Mouse (Mus musculus): ENCODE results near the gene Ptprm. TPM values are rescaled to one million over a fixed set of nuclear protein-coding genes. Genes with fewer than 3 reads are reported as not detected.
A peak's percentile ranks its signal among the peaks of the same experiment; 100 is the strongest.

Gene Ptprm
- polyA plus RNA-seq, 1 experiment = 34.2 TPM

DNA sequence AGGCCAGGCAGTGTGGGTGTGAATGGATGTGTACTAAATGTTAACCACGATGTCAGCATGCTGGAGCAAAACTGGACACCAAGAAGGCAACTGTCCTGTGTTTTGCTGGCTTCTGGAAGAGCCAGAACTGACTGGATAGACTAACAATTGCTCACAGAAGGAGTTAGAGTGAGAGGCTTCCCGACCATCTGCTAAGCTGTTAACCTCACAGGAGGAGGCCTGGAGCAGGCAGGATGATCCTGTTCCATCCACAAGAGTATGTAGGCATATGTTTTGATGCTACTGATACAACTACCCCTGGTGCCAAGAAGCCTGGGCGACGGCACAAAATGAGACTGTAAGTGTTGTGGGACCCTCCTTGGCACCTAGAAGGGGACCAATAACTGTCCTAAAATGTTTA lies 444.4 kb downstream of the Ptprm start:
- DNase-seq = peak; percentile 81 to 93
- no peak overlapping the region for H3K27ac ChIP-seq (ENCODE audit: insufficient read depth, low read length)
- TF ChIP-seq POLR2A (IDR thresholded peaks at IDR 0.05; ENCODE audit: borderline replicate concordance, insufficient read depth, low read length) = no peak
- TF ChIP-seq CTCF (IDR thresholded peaks at IDR 0.05; ENCODE audit: borderline replicate concordance, insufficient read depth, low read depth, low read length) = no peak
- no peak overlapping the region for H3K4me3 ChIP-seq (replicated peaks; ENCODE audit: insufficient read depth, low read depth, low read length)
- 18% methylated on average over 4 of the region's 4 CpGs for WGBS
- no peaks in the 10 kb centered on the region; the same call in 1 of the 2 replicates for H3K27me3 ChIP-seq (ENCODE audit: control insufficient read depth, insufficient read depth, low read length)
- no peaks in the 10 kb centered on the region for H3K4me1 ChIP-seq (ENCODE audit: control insufficient read depth, insufficient read depth, low read length)

DNA sequence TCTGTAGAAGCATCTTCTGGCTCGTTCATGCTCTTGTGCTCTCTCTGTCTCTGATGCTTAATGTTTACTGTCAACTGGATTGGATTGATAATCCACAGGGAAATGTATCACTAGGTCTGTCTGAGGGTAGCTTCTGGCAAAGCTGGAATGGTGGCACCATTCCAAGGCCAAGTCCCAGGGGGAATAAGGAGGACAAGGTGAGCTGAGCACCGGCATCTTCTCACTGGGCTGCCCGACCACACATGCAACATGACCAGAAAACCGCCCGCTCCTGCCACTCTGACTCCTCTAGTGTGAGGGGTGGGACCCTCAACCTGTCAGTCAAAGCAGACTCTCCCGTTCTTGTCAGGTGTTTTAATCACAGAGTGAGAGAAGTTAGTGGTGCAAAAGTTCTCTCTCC lies 445.3 kb downstream of the Ptprm start:
- no peaks in the 10 kb centered on the region for H3K4me1 ChIP-seq (ENCODE audit: control insufficient read depth, insufficient read depth, low read length)
- no peak overlapping the region for H3K27ac ChIP-seq (ENCODE audit: insufficient read depth, low read length)
- DNase-seq = peak; percentile 6 to 22
- WGBS = 67% methylated on average over 6 of the region's 6 CpGs
- no peak overlapping the region for H3K4me3 ChIP-seq (replicated peaks; ENCODE audit: insufficient read depth, low read depth, low read length)
- H3K27me3 ChIP-seq (ENCODE audit: control insufficient read depth, insufficient read depth, low read length) = no peaks in the 10 kb centered on the region; the same call in 1 of the 2 replicates
- TF ChIP-seq CTCF (IDR thresholded peaks at IDR 0.05; ENCODE audit: borderline replicate concordance, insufficient read depth, low read depth, low read length) (no peak), POLR2A (IDR thresholded peaks at IDR 0.05; ENCODE audit: borderline replicate concordance, insufficient read depth, low read length) (no peak)

DNA sequence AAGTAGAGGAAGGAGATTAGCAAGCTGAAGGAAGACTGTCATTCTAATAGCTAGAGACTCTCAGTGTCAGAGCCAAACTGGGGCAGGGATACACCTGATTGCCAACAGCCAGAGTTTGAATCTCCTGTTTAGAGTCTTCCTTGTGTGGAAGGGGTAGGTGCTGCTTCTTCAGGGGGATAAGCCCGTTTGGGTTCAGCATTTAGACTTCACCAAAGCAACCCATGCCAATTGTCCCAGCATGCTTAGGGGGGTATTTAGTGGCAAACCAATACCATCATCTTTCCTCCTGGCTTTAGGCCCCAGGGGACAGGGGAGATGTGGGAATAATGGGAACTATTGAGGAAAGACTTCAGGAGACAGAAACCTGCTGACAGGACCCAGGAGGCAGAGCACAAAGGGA lies 460.1 kb downstream of the Ptprm start:
- WGBS = 68% methylated on average over 1 of the region's 1 CpGs
- Histone ChIP-seq H3K27me3 (ENCODE audit: control insufficient read depth, insufficient read depth, low read length) (no peaks in the 10 kb centered on the region), H3K27ac (ENCODE audit: insufficient read depth, low read length) (no peak overlapping the region), H3K4me1 (ENCODE audit: control insufficient read depth, insufficient read depth, low read length) (no peaks in the 10 kb centered on the region), H3K4me3 (replicated peaks; ENCODE audit: insufficient read depth, low read depth, low read length) (no peak overlapping the region)
- no peak for DNase-seq
- TF ChIP-seq CTCF (IDR thresholded peaks at IDR 0.05; ENCODE audit: borderline replicate concordance, insufficient read depth, low read depth, low read length) = no peak
- no peak for TF ChIP-seq POLR2A (IDR thresholded peaks at IDR 0.05; ENCODE audit: borderline replicate concordance, insufficient read depth, low read length)

GRCm38 (mm10) chr17:66891916-66892315 lies 462.3 kb downstream of the Ptprm start:
- Histone ChIP-seq H3K27ac (ENCODE audit: insufficient read depth, low read length) (no peak overlapping the region), H3K27me3 (ENCODE audit: control insufficient read depth, insufficient read depth, low read length) (no peaks in the 10 kb centered on the region), H3K4me1 (ENCODE audit: control insufficient read depth, insufficient read depth, low read length) (no peaks in the 10 kb centered on the region), H3K4me3 (replicated peaks; ENCODE audit: insufficient read depth, low read depth, low read length) (no peak overlapping the region)
- no peak for DNase-seq
- 97% methylated on average over 6 of the region's 6 CpGs for WGBS
- TF ChIP-seq POLR2A (IDR thresholded peaks at IDR 0.05; ENCODE audit: borderline replicate concordance, insufficient read depth, low read length) (no peak), CTCF (IDR thresholded peaks at IDR 0.05; ENCODE audit: borderline replicate concordance, insufficient read depth, low read depth, low read length) (no peak)

GRCm38 (mm10) chr17:66891067-66891862 lies 463.0 kb downstream of the Ptprm start:
- WGBS = 75% methylated on average over 13 of the region's 13 CpGs
- no peak overlapping the region for H3K4me3 ChIP-seq (replicated peaks; ENCODE audit: insufficient read depth, low read depth, low read length)
- H3K27ac ChIP-seq (ENCODE audit: insufficient read depth, low read length) = no peak overlapping the region
- no peaks in the 10 kb centered on the region for H3K27me3 ChIP-seq (ENCODE audit: control insufficient read depth, insufficient read depth, low read length)
- TF ChIP-seq CTCF (IDR thresholded peaks at IDR 0.05; ENCODE audit: borderline replicate concordance, insufficient read depth, low read depth, low read length) (no peak), POLR2A (IDR thresholded peaks at IDR 0.05; ENCODE audit: borderline replicate concordance, insufficient read depth, low read length) (no peak)
- no peaks in the 10 kb centered on the region for H3K4me1 ChIP-seq (ENCODE audit: control insufficient read depth, insufficient read depth, low read length)
- no peak for DNase-seq

DNA sequence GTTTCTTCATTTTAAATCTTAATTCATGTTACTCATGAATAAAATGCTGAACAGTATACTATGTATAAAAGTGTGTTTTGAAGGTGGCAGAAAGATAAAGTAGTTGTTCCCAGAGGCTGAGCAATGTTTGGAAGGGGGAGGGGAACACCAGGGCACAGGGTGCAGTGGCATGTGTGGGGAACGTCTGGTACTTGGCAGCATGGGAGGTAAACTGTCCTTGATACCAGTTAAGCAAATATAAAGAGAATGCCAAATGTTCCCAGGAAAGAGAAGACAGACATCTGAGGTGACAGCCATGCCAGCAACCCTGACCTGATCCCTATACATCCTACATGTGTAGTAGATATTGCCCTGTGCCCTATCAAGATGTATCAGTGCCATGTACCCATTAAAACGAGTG lies 472.0 kb downstream of the Ptprm start:
- Histone ChIP-seq H3K27me3 (ENCODE audit: control insufficient read depth, insufficient read depth, low read length) (no peaks in the 10 kb centered on the region), H3K4me1 (ENCODE audit: control insufficient read depth, insufficient read depth, low read length) (no peaks in the 10 kb centered on the region), H3K4me3 (replicated peaks; ENCODE audit: insufficient read depth, low read depth, low read length) (no peak overlapping the region), H3K27ac (ENCODE audit: insufficient read depth, low read length) (no peak overlapping the region)
- no peak for DNase-seq
- 52% methylated on average over 2 of the region's 2 CpGs for WGBS
- no peak for TF ChIP-seq CTCF (IDR thresholded peaks at IDR 0.05; ENCODE audit: borderline replicate concordance, insufficient read depth, low read depth, low read length)
- TF ChIP-seq POLR2A (IDR thresholded peaks at IDR 0.05; ENCODE audit: borderline replicate concordance, insufficient read depth, low read length) = no peak

- no peaks in the 10 kb centered on the region for H3K27me3 ChIP-seq (ENCODE audit: control insufficient read depth, insufficient read depth, low read length)
- 95% methylated on average over 9 of the region's 9 CpGs for WGBS
- H3K4me3 ChIP-seq (replicated peaks; ENCODE audit: insufficient read depth, low read depth, low read length) = no peak overlapping the region
- H3K4me1 ChIP-seq (ENCODE audit: control insufficient read depth, insufficient read depth, low read length) = no peaks in the 10 kb centered on the region
- no peak for DNase-seq
- no peak overlapping the region for H3K27ac ChIP-seq (ENCODE audit: insufficient read depth, low read length)
- no peak for TF ChIP-seq CTCF (IDR thresholded peaks at IDR 0.05; ENCODE audit: borderline replicate concordance, insufficient read depth, low read depth, low read length)
- TF ChIP-seq POLR2A (IDR thresholded peaks at IDR 0.05; ENCODE audit: borderline replicate concordance, insufficient read depth, low read length) = no peak
Observed at GRCm38 (mm10) chr17:66880969-66881701, 473.1 kb downstream of the Ptprm start.

- Histone ChIP-seq H3K4me1 (ENCODE audit: control insufficient read depth, insufficient read depth, low read length) (no peaks in the 10 kb centered on the region), H3K27me3 (ENCODE audit: control insufficient read depth, insufficient read depth, low read length) (no peaks in the 10 kb centered on the region), H3K27ac (ENCODE audit: insufficient read depth, low read length) (no peak overlapping the region), H3K4me3 (replicated peaks; ENCODE audit: insufficient read depth, low read depth, low read length) (no peak overlapping the region)
- TF ChIP-seq POLR2A (IDR thresholded peaks at IDR 0.05; ENCODE audit: borderline replicate concordance, insufficient read depth, low read length) = no peak
- no peak for TF ChIP-seq CTCF (IDR thresholded peaks at IDR 0.05; ENCODE audit: borderline replicate concordance, insufficient read depth, low read depth, low read length)
- no peak for DNase-seq
- WGBS = 91% methylated on average over 2 of the region's 2 CpGs
Observed at GRCm38 (mm10) chr17:66879151-66879550, 475.1 kb downstream of the Ptprm start.

Data from cerebellum, adult 2 months (tissue).